Comparison of ENCODE assay signal across 20 mouse cellular contexts in the genomic region with DNA sequence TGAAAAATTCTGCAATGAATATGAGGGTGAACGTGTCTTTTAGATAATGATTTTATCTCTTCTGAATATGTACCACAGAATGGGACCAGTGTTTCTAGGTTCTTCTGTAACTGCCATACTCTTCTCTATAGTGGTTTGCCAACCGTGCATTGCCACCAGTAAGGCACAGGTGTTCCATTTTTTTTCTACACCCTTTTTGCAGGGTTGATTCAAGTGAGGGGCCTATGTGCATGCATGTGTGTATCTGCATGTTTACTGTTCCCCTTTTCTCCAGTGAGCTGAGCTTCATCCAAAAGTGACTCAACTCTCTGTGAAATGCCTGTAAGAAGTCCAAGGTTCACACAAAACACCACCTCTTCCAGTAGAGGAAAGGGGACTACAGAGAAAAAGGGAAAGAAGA.
DNase-seq lines count a peak whose midpoint lies in the region; ATAC-seq and TF ChIP-seq lines count a peak whose summit lies in the region.
"Had no signal": no experiment of that assay in that cellular context is flagged by ENCODE, and none has a peak within 500 bp of the region (broad histone marks: within the 10 kb centered on the region; RNA-seq: fewer than 3 reads in every experiment).

No protein-coding gene starts in this region.

- no peaks in the 10 kb centered on the region for H3K27me3 ChIP-seq in liver, adult 2 months (ENCODE audit: control insufficient read depth, insufficient read depth, low read length)
- no peaks in the 10 kb centered on the region for H3K27me3 ChIP-seq in liver, embryonic 11.5 days (replicated peaks; ENCODE audit: control insufficient read depth, insufficient read depth, low read length)
- H3K27me3 ChIP-seq: embryonic facial prominence, embryonic 12.5 days; forebrain, embryonic 13.5 days; forebrain, embryonic 15.5 days had no signal

- H3K4me3 ChIP-seq in liver, adult 2 months (ENCODE audit: insufficient read depth, low read depth, low read length) = no peak overlapping the region
- H3K4me3 ChIP-seq in liver, embryonic 11.5 days (ENCODE audit: low read depth, low read length) = no peak overlapping the region
- H3K4me3 ChIP-seq: embryonic facial prominence, embryonic 10.5 days; embryonic facial prominence, embryonic 12.5 days; forebrain, embryonic 13.5 days; forebrain, embryonic 15.5 days had no signal

- no peak for TF ChIP-seq POLR2A in liver, adult 2 months (IDR thresholded peaks at IDR 0.05; ENCODE audit: extremely low read depth, insufficient read depth, low read length)

- H3K4me1 ChIP-seq in liver, adult 2 months (ENCODE audit: control insufficient read depth, insufficient read depth, low read length) = no peaks in the 10 kb centered on the region
- no peaks in the 10 kb centered on the region for H3K4me1 ChIP-seq in liver, embryonic 11.5 days (replicated peaks; ENCODE audit: control insufficient read depth, insufficient read depth, low read length)
- H3K4me1 ChIP-seq: embryonic facial prominence, embryonic 10.5 days; embryonic facial prominence, embryonic 12.5 days; forebrain, embryonic 13.5 days; forebrain, embryonic 15.5 days had no signal

- H3K27ac ChIP-seq in liver, adult 2 months (replicated peaks; ENCODE audit: insufficient read depth, low read depth, low read length) = no peak overlapping the region
- no peak overlapping the region for H3K27ac ChIP-seq in liver, embryonic 11.5 days (ENCODE audit: low read depth, low read length)
- H3K27ac ChIP-seq: embryonic facial prominence, embryonic 10.5 days; embryonic facial prominence, embryonic 12.5 days; forebrain, embryonic 13.5 days; forebrain, embryonic 15.5 days had no signal

- H3K79me2 ChIP-seq in liver, adult 2 months (ENCODE audit: control insufficient read depth, insufficient read depth, low read length) = no peaks in the 10 kb centered on the region

- TF ChIP-seq CTCF in liver, adult 2 months (IDR thresholded peaks at IDR 0.05; ENCODE audit: low read depth, low read length) = no peak

- peak; percentile 30 for DNase-seq in liver, adult 2 months (ENCODE audit: extremely low read depth, low read depth, low spot score)
- DNase-seq in liver, embryonic 11.5 days (ENCODE audit: low spot score) = no peak
- DNase-seq in adipocyte (ENCODE audit: low spot score) = peak; percentile 61
- peak; percentile 67 for DNase-seq in thymus, postnatal 0 days (ENCODE audit: low spot score)
- DNase-seq in thymus, postnatal 14 days = peak; percentile 24
- no peak for DNase-seq in retina, embryonic 14.5 days (ENCODE audit: low spot score)
- no peak for DNase-seq in cerebellum, postnatal 14 days
- DNase-seq in cerebellum, adult 18-20 months = no peak
- DNase-seq: adrenal gland, adult 8-10 months; adrenal gland, postnatal 14 days; adrenal gland, postnatal 36 days; cerebellum, adult 11-12 months; cerebellum, adult 8-10 months; cerebellum, adult 9-11 months; cerebellum, postnatal 25 days; forebrain, postnatal 0 days had no signal

- H3K9ac ChIP-seq in liver, adult 2 months (ENCODE audit: low read depth, low read length) = no peak overlapping the region
- no peak overlapping the region for H3K9ac ChIP-seq in liver, embryonic 11.5 days (ENCODE audit: low read depth, low read length)
- H3K9ac ChIP-seq: embryonic facial prominence, embryonic 12.5 days; forebrain, embryonic 13.5 days; forebrain, embryonic 15.5 days; forebrain, postnatal 0 days had no signal

- WGBS in liver, adult 2 months = 86% methylated on average over 2 of the region's 2 CpGs
- 77% methylated on average over 2 of the region's 2 CpGs for WGBS in liver, embryonic 11.5 days

- no peaks in the 10 kb centered on the region for H3K9me3 ChIP-seq in liver, embryonic 11.5 days (ENCODE audit: control insufficient read depth, low read length)
- H3K9me3 ChIP-seq: embryonic facial prominence, embryonic 10.5 days; embryonic facial prominence, embryonic 12.5 days; forebrain, embryonic 13.5 days; forebrain, embryonic 15.5 days had no signal

- no peak overlapping the region for H3K4me2 ChIP-seq in liver, embryonic 11.5 days
- H3K4me2 ChIP-seq: embryonic facial prominence, embryonic 12.5 days; forebrain, embryonic 13.5 days; forebrain, embryonic 15.5 days had no signal

- H3K36me3 ChIP-seq in liver, adult 2 months (ENCODE audit: control insufficient read depth, insufficient read depth, low read length) = no peaks in the 10 kb centered on the region
- no peaks in the 10 kb centered on the region for H3K36me3 ChIP-seq in liver, embryonic 11.5 days (ENCODE audit: control insufficient read depth, insufficient read depth, low read length)
- H3K36me3 ChIP-seq: embryonic facial prominence, embryonic 10.5 days; embryonic facial prominence, embryonic 12.5 days; forebrain, embryonic 15.5 days had no signal

- ATAC-seq in liver, embryonic 11.5 days (replicated peaks; ENCODE audit: low FRiP score) = no peak
- ATAC-seq: forebrain, embryonic 13.5 days; forebrain, embryonic 15.5 days; forebrain, postnatal 0 days had no signal

Comparison
In these comparisons a context has a peak if more than half of its experiments do, and no peak if none do; other contexts are left out.
1. DNase-seq: peak in liver, adult 2 months (single experiment), adipocyte (single experiment), thymus, postnatal 0 days (single experiment) and thymus, postnatal 14 days (single experiment); none in liver, embryonic 11.5 days (single experiment), retina, embryonic 14.5 days (single experiment), cerebellum, postnatal 14 days (0 of 2) and cerebellum, adult 18-20 months (0 of 2).